Mouse (Mus musculus): ENCODE measurements at regions not wholly inside any gene's neighbourhood (a gene's known extent, or its start where the extent isn't known, plus 50 kb on each side); places are given as distances from the start of the nearest gene placed in this dataset.
"Not testable (repeated sequence)": the region's sequence is repeated elsewhere in the genome, so short reads cannot be mapped to it uniquely, and the experiment has no call there.

- WGBS, result 20% methylated on average over 4 of the region's 4 CpGs
- no peaks in the 10 kb centered on the region for H3K4me1 ChIP-seq (ENCODE audit: control insufficient read depth, insufficient read depth, low read length)
- no peak for TF ChIP-seq CTCF (conservative IDR thresholded peaks at IDR 0.05; ENCODE audit: insufficient read depth, insufficient read length, low read depth, low read length)
- no peak for TF ChIP-seq POLR2A (IDR thresholded peaks at IDR 0.05; ENCODE audit: low read depth, low read length)
- no peak for DNase-seq
- no peaks in the 10 kb centered on the region for H3K36me3 ChIP-seq (ENCODE audit: control insufficient read depth, insufficient read depth, low read length)
- no peak overlapping the region for H3K27ac ChIP-seq (ENCODE audit: insufficient read depth, low read depth, low read length)
- no peak overlapping the region for H3K4me3 ChIP-seq (ENCODE audit: insufficient read depth, low read depth, low read length)
- H3K27me3 ChIP-seq (replicated peaks; ENCODE audit: control insufficient read depth, insufficient read depth, low read length), result no peaks in the 10 kb centered on the region
Observed at GRCm38 (mm10) chr6:70103781-70104180, 688.3 kb downstream of the Rpia start.

GRCm38 (mm10) chr6:70103174-70103573 lies 688.9 kb downstream of the Rpia start:
- H3K27me3 ChIP-seq (replicated peaks; ENCODE audit: control insufficient read depth, insufficient read depth, low read length); H3K4me3 ChIP-seq (ENCODE audit: insufficient read depth, low read depth, low read length); H3K27ac ChIP-seq (ENCODE audit: insufficient read depth, low read depth, low read length); DNase-seq; H3K36me3 ChIP-seq (ENCODE audit: control insufficient read depth, insufficient read depth, low read length); H3K4me1 ChIP-seq (ENCODE audit: control insufficient read depth, insufficient read depth, low read length): not testable (repeated sequence)
- WGBS, result 3% methylated on average over 1 of the region's 1 CpGs

- no peaks in the 10 kb centered on the region for H3K36me3 ChIP-seq (ENCODE audit: control insufficient read depth, insufficient read depth, low read length)
- no peak for TF ChIP-seq CTCF (conservative IDR thresholded peaks at IDR 0.05; ENCODE audit: insufficient read depth, insufficient read length, low read depth, low read length)
- TF ChIP-seq POLR2A (IDR thresholded peaks at IDR 0.05; ENCODE audit: low read depth, low read length), result no peak
- no peaks in the 10 kb centered on the region for H3K4me1 ChIP-seq (ENCODE audit: control insufficient read depth, insufficient read depth, low read length)
- DNase-seq, result no peak
- no peak overlapping the region for H3K27ac ChIP-seq (ENCODE audit: insufficient read depth, low read depth, low read length)
- 94% methylated on average over 19 of the region's 19 CpGs for WGBS
- H3K4me3 ChIP-seq (ENCODE audit: insufficient read depth, low read depth, low read length), result no peak overlapping the region
- H3K27me3 ChIP-seq (replicated peaks; ENCODE audit: control insufficient read depth, insufficient read depth, low read length), result no peaks in the 10 kb centered on the region
Observed at GRCm38 (mm10) chr6:70088041-70088440, 704.0 kb downstream of the Rpia start.

DNA sequence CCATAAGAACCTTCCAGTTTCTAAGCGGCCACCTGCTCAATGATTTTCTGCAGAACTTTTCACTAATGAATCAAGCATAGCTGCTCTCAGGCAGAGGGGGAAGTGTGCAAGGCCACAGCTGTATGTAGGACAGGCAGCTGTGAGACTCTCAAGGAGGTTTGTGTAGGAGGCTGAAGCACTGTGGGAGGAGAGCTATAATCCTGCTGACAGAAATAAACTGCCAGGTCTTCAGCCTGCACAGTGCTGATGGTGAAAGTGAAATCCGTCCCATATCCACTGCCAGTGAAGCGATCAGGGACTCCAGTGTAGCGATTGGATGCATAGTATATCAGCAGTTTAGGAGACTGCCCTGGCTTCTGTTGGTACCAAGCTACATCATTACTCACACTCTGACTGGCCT lies 718.2 kb downstream of the Rpia start:
- WGBS, result 32% methylated on average over 4 of the region's 4 CpGs
- DNase-seq, result no peak

DNA sequence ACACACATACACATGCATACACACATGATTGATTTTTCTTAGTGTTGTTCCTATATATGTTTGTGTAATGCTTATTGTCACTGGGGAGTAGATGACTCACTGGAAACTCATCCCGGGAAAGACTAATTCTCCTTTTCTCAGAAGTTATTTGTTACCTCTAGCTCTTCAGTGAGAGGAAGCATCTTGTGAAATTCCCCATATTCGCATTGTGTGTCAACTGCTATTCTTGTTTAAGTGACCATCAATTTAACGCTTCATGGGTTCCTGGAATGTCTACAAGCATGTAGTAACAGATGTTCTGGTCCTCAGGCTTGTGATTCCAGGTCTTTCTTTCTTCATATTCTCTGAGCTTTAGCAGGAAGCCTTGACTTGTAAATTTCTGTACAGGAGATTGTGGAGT lies 720.0 kb downstream of the Rpia start:
- Histone ChIP-seq H3K27ac (ENCODE audit: insufficient read depth, low read depth, low read length) (no peak overlapping the region), H3K4me1 (ENCODE audit: control insufficient read depth, insufficient read depth, low read length) (no peaks in the 10 kb centered on the region), H3K4me3 (ENCODE audit: insufficient read depth, low read depth, low read length) (no peak overlapping the region), H3K36me3 (ENCODE audit: control insufficient read depth, insufficient read depth, low read length) (no peaks in the 10 kb centered on the region), H3K27me3 (replicated peaks; ENCODE audit: control insufficient read depth, insufficient read depth, low read length) (no peaks in the 10 kb centered on the region)
- no peak for DNase-seq
- TF ChIP-seq POLR2A (IDR thresholded peaks at IDR 0.05; ENCODE audit: low read depth, low read length) (no peak), CTCF (conservative IDR thresholded peaks at IDR 0.05; ENCODE audit: insufficient read depth, insufficient read length, low read depth, low read length) (no peak)
- WGBS, result 47% methylated on average over 3 of the region's 3 CpGs

More for the DNA sequence above, 718.2 kb downstream of the Rpia start:
- Histone ChIP-seq H3K27ac (ENCODE audit: insufficient read depth, low read depth, low read length) (no peak overlapping the region), H3K27me3 (replicated peaks; ENCODE audit: control insufficient read depth, insufficient read depth, low read length) (no peaks in the 10 kb centered on the region), H3K36me3 (ENCODE audit: control insufficient read depth, insufficient read depth, low read length) (no peaks in the 10 kb centered on the region), H3K4me3 (ENCODE audit: insufficient read depth, low read depth, low read length) (no peak overlapping the region), H3K4me1 (ENCODE audit: control insufficient read depth, insufficient read depth, low read length) (no peaks in the 10 kb centered on the region)
- TF ChIP-seq CTCF (conservative IDR thresholded peaks at IDR 0.05; ENCODE audit: insufficient read depth, insufficient read length, low read depth, low read length) (no peak), POLR2A (IDR thresholded peaks at IDR 0.05; ENCODE audit: low read depth, low read length) (no peak)

DNA sequence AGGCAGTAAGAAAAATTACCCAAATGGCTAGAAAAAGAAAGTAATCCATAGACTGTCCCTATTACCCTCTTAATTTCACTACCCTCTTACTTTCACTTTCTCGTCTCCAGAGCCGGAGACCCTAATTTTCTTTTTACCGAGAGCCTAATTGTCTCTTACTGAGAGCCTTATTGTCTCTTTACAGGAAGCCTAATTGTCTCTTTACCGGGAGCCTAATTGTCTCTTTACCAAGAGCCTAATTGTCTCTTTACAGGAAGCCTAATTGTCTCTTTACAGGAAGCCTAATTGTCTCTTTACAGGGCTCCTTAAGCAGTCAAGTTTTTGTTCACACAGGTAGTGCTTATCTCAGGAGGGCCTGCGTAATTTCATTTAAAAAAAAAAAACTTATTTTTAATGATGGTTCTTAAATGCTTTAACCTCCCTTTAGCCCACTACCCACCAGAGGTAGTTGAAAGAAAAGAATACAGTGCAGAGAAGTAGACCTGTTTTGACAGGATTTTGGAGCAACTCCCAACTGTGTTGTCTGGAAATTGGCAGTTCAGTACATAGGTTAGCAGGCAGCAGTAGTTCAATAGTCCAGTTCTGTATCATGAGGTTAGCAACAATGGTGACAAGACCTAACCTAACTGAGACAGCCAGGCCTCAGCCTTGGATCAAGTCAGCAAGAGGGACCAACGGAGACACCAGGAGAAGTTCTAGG lies 724.2 kb downstream of the Rpia start:
- WGBS, result 70% methylated on average over 6 of the region's 6 CpGs
- DNase-seq, result no peak
- no peaks in the 10 kb centered on the region for H3K27me3 ChIP-seq (replicated peaks; ENCODE audit: control insufficient read depth, insufficient read depth, low read length)
- TF ChIP-seq CTCF (conservative IDR thresholded peaks at IDR 0.05; ENCODE audit: insufficient read depth, insufficient read length, low read depth, low read length), result no peak
- TF ChIP-seq POLR2A (IDR thresholded peaks at IDR 0.05; ENCODE audit: low read depth, low read length), result no peak
- no peak overlapping the region for H3K4me3 ChIP-seq (ENCODE audit: insufficient read depth, low read depth, low read length)
- H3K36me3 ChIP-seq (ENCODE audit: control insufficient read depth, insufficient read depth, low read length), result no peaks in the 10 kb centered on the region
- H3K27ac ChIP-seq (ENCODE audit: insufficient read depth, low read depth, low read length), result no peak overlapping the region
- no peaks in the 10 kb centered on the region for H3K4me1 ChIP-seq (ENCODE audit: control insufficient read depth, insufficient read depth, low read length)

DNA sequence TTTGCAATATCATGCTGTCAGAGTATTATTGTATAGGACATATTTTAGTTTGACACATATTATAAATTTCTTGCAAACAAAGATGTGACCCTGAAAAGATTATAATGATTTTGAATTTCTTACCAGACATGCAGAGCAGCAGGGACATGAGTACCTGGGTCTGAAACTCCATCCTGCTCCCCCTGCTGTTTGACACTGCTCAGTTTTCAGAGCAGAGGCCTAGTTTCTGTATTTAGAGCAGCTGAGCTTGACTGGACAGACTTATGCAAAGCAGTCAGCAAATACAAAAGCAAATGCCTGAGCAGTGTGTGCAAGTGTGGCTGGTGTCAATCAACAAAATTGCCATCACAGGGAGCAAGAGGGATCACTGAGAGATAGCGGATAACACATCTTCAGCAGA lies 733.0 kb downstream of the Rpia start:
- Histone ChIP-seq H3K27me3 (replicated peaks; ENCODE audit: control insufficient read depth, insufficient read depth, low read length) (no peaks in the 10 kb centered on the region), H3K27ac (ENCODE audit: insufficient read depth, low read depth, low read length) (no peak overlapping the region), H3K4me3 (ENCODE audit: insufficient read depth, low read depth, low read length) (no peak overlapping the region), H3K36me3 (ENCODE audit: control insufficient read depth, insufficient read depth, low read length) (no peaks in the 10 kb centered on the region), H3K4me1 (ENCODE audit: control insufficient read depth, insufficient read depth, low read length) (no peaks in the 10 kb centered on the region)
- WGBS, result 81% methylated on average over 1 of the region's 1 CpGs
- TF ChIP-seq CTCF (conservative IDR thresholded peaks at IDR 0.05; ENCODE audit: insufficient read depth, insufficient read length, low read depth, low read length) (no peak), POLR2A (IDR thresholded peaks at IDR 0.05; ENCODE audit: low read depth, low read length) (no peak)
- DNase-seq, result no peak

Measured in kidney, adult 2 months (tissue).